Mouse (Mus musculus) heart, embryonic 13.5 days (tissue): Measurements from ENCODE around the gene Akap17b. TPM values are rescaled to one million over a fixed set of nuclear protein-coding genes. Genes with fewer than 3 reads are reported as not detected.

Experiments
- ATAC-seq: fragments of 200-750 bp; cut with Nextera tagmentation; 2 replicates; pipeline ENCODE4 v1.8.0; 2017; ENCODE audit warnings: moderate TSS enrichment; ENCODE audit not compliant: insufficient number of reproducible peaks, low FRiP score, low TSS enrichment; ENCODE audit errors: extremely low read depth
- H3K27ac ChIP-seq: fragments of 300-500 bp; sonication (generic); replicated peaks from 2 replicates; pipeline ENCODE4 v1.5.1; 2015; ENCODE audit warnings: moderate library complexity, mild to moderate bottlenecking, inconsistent platforms
- H3K27me3 ChIP-seq: fragments of 300-500 bp; sonication (generic); replicated peaks from 2 replicates; pipeline ENCODE4 v1.6.1; 2015; ENCODE audit warnings: mild to moderate bottlenecking, inconsistent platforms
- H3K36me3 ChIP-seq: fragments of 300-500 bp; sonication (generic); 2 replicates; pipeline ENCODE4 v1.6.1; 2015; ENCODE audit warnings: mild to moderate bottlenecking, inconsistent platforms
- H3K4me1 ChIP-seq: fragments of 300-500 bp; sonication (generic); 2 replicates; pipeline ENCODE4 v1.6.1; 2015; ENCODE audit warnings: inconsistent platforms
- H3K4me2 ChIP-seq: fragments of 300-500 bp; sonication (generic); 2 replicates; pipeline ENCODE4 v1.6.1; 2015; ENCODE audit warnings: inconsistent platforms, mild to moderate bottlenecking, moderate library complexity
- H3K4me3 ChIP-seq: fragments of 300-500 bp; sonication (generic); 2 replicates; pipeline ENCODE4 v1.5.1; 2015; ENCODE audit warnings: moderate library complexity, mild to moderate bottlenecking, inconsistent platforms
- H3K9ac ChIP-seq: fragments of 300-500 bp; sonication (generic); 2 replicates; pipeline ENCODE4 v1.6.1; 2015; ENCODE audit warnings: inconsistent platforms, mild to moderate bottlenecking, moderate library complexity
- H3K9me3 ChIP-seq: fragments of 300-500 bp; sonication (generic); 2 replicates; pipeline ENCODE4 v1.6.1; 2016; ENCODE audit warnings: inconsistent platforms
- WGBS: fragments of 180-500 bp; shearing (Covaris S2); methylation state at CpG from one replicate; pipeline ENCODE4 v1.1.7; 2015; ENCODE audit warnings: mixed read lengths; 5-methylcytosine and 5-hydroxymethylcytosine counted together
- polyA plus RNA-seq: library from polyadenylated mRNA; unstranded; fragments of >200 nt; fragmentation: Nextera tagmentation; extraction: Ambion mirVana; gene quantifications from 2 replicates; pipeline ENCODE4 v1.2.1, GENCODE M21; 2015

The Akap17b gene
- polyA plus RNA-seq, 1 experiment from 2014 or later: 1.4 TPM

- no peaks in the 10 kb centered on the region for H3K36me3 ChIP-seq
- H3K4me2 ChIP-seq: no peak overlapping the region
- H3K27ac ChIP-seq: no peak overlapping the region
- H3K9ac ChIP-seq: no peak overlapping the region
- no peak for ATAC-seq
- no peaks in the 10 kb centered on the region for H3K27me3 ChIP-seq
- no peak overlapping the region for H3K4me3 ChIP-seq
- no peaks in the 10 kb centered on the region for H3K9me3 ChIP-seq
- WGBS: 69% methylated on average over 1 of the region's 1 CpGs
- H3K4me1 ChIP-seq: no peaks in the 10 kb centered on the region
Measured at GRCm38 (mm10) chrX:36586629-36587303, 58.4 kb downstream of the Akap17b start.

- peak overlapping the region; percentile 25; the same call in 1 of the 2 replicates for H3K4me3 ChIP-seq
- no peak for ATAC-seq
- peak overlapping the region; percentile 54 for H3K4me2 ChIP-seq
- H3K27ac ChIP-seq: no peak overlapping the region
- WGBS: 31% methylated on average over 3 of the region's 3 CpGs
- H3K9me3 ChIP-seq: no peaks in the 10 kb centered on the region
- no peaks in the 10 kb centered on the region for H3K27me3 ChIP-seq
- peak overlapping the region; percentile 64; the same call in 1 of the 2 replicates for H3K9ac ChIP-seq
- no peaks in the 10 kb centered on the region for H3K4me1 ChIP-seq
- H3K36me3 ChIP-seq: no peaks in the 10 kb centered on the region
Measured at GRCm38 (mm10) chrX:36562079-36562478, 83.1 kb downstream of the Akap17b start.

DNA sequence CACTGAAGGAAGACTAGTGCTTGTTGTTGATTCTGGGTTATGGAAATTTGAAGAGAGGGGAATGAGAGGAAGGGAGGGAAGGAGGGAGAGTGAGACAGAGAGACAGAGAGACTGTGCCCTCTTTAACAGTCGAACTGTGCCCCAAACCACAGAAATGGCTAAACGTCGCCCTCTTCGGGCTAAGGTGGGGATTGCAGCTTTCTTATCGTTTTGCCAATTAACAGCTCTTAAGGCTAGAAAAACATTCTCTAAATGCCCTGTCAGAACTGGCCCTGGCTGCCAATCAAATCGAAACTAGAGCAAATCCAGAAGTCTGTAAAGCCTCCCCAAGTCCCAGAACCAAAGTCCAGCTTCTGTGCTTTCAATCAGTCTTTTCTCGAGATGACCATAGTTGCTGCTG, 83.5 kb downstream of the Akap17b start:
- H3K9ac ChIP-seq: peak overlapping the region; percentile 64; the same call in 1 of the 2 replicates

GRCm38 (mm10) chrX:36560170-36560569, 85.0 kb downstream of the Akap17b start:
- no peaks in the 10 kb centered on the region for H3K9me3 ChIP-seq
- H3K27me3 ChIP-seq: no peaks in the 10 kb centered on the region
- H3K9ac ChIP-seq: no peak overlapping the region
- ATAC-seq: no peak
- WGBS: 77% methylated on average over 4 of the region's 4 CpGs
- H3K4me1 ChIP-seq: no peaks in the 10 kb centered on the region
- no peaks in the 10 kb centered on the region for H3K36me3 ChIP-seq
- no peak overlapping the region for H3K4me3 ChIP-seq
- H3K27ac ChIP-seq: no peak overlapping the region
- no peak overlapping the region for H3K4me2 ChIP-seq

More for the DNA sequence above, 83.5 kb downstream of the Akap17b start:
- peak overlapping the region; percentile 25; the same call in 1 of the 2 replicates for H3K4me3 ChIP-seq
- no peak overlapping the region for H3K27ac ChIP-seq
- H3K36me3 ChIP-seq: no peaks in the 10 kb centered on the region
- 9% methylated on average over 7 of the region's 7 CpGs for WGBS
- no peaks in the 10 kb centered on the region for H3K27me3 ChIP-seq
- H3K9me3 ChIP-seq: no peaks in the 10 kb centered on the region
- peak overlapping the region; percentile 54 for H3K4me2 ChIP-seq
- H3K4me1 ChIP-seq: no peaks in the 10 kb centered on the region
- ATAC-seq: no peak

Other genes starting within 250 kb of the Akap17b start
- not detected in 2 replicates for gene Gm6268, start 244.1 kb downstream of the Akap17b start, polyA plus RNA-seq
- gene Gm14569, start 153.6 kb downstream of the Akap17b start, polyA plus RNA-seq: not detected in 2 replicates
- 123 and 137 TPM in 2 replicates for gene Pgrmc1, start 47.2 kb downstream of the Akap17b start, polyA plus RNA-seq
- 3.0 and 4.1 TPM in 2 replicates for gene Slc25a43, start 98.3 kb upstream of the Akap17b start, polyA plus RNA-seq
- 964 and 1,107 TPM in 2 replicates for gene Slc25a5, start 150.3 kb upstream of the Akap17b start, polyA plus RNA-seq
- 113 and 130 TPM in 2 replicates for gene Ube2a, start 228.5 kb upstream of the Akap17b start, polyA plus RNA-seq
- gene C330007P06Rik, start 228.7 kb upstream of the Akap17b start, polyA plus RNA-seq: 19.2 and 19.3 TPM in 2 replicates